Mouse (Mus musculus) urinary bladder, postnatal 36 days (tissue): ENCODE results near the gene Chst3.
A peak's percentile ranks its signal among the peaks of the same experiment; 100 is the strongest.
"Not testable (repeated sequence)": the region's sequence is repeated elsewhere in the genome, so short reads cannot be mapped to it uniquely, and the experiment has no call there.

Experiments
- DNase-seq, 2 experiments: peaks; one replicate each; pipeline ENCODE4 v3.0.0; 2022; ENCODE audit warnings: low spot score in 2 of 2, mixed read lengths in 1 of 2

Chst3 gene

GRCm38 (mm10) chr10:60230321-60231088 is 11.4 kb upstream of the Chst3 start:
- peak; percentile 57 to 62 for DNase-seq

- no peak for DNase-seq
Measured at GRCm38 (mm10) chr10:60229113-60229512, 10.1 kb upstream of the Chst3 start.

GRCm38 (mm10) chr10:60227666-60228065 is 8.6 kb upstream of the Chst3 start:
- DNase-seq: no peak

GRCm38 (mm10) chr10:60224601-60225000 is 5.5 kb upstream of the Chst3 start:
- no peak for DNase-seq

- not testable (repeated sequence) for DNase-seq
Measured at GRCm38 (mm10) chr10:60221571-60222259, 2.7 kb upstream of the Chst3 start.

GRCm38 (mm10) chr10:60220607-60221006 is 1.5 kb upstream of the Chst3 start:
- DNase-seq: no peak

GRCm38 (mm10) chr10:60220042-60220523 is 1.0 kb upstream of the Chst3 start:
- no peak for DNase-seq

- DNase-seq: no peak
Measured at GRCm38 (mm10) chr10:60218033-60218590, 948 bp downstream of the Chst3 start.

- no peak for DNase-seq
Measured at GRCm38 (mm10) chr10:60216331-60217095, 2.5 kb downstream of the Chst3 start.

GRCm38 (mm10) chr10:60215077-60215960 is 3.7 kb downstream of the Chst3 start:
- DNase-seq: no peak

- no peak for DNase-seq
Measured at GRCm38 (mm10) chr10:60212589-60213379, 6.3 kb downstream of the Chst3 start.

- no peak for DNase-seq
Measured at GRCm38 (mm10) chr10:60211501-60212005, 7.5 kb downstream of the Chst3 start.

- DNase-seq: no peak
Measured at GRCm38 (mm10) chr10:60210468-60210867, 8.6 kb downstream of the Chst3 start.

- DNase-seq: peak in 1 of 2 experiments; percentile 28
Measured at GRCm38 (mm10) chr10:60209237-60209636, 9.8 kb downstream of the Chst3 start.

GRCm38 (mm10) chr10:60207166-60207705 is 11.8 kb downstream of the Chst3 start:
- DNase-seq: no peak

GRCm38 (mm10) chr10:60205601-60206241 is 13.3 kb downstream of the Chst3 start:
- no peak for DNase-seq

GRCm38 (mm10) chr10:60202785-60203184 is 16.3 kb downstream of the Chst3 start:
- no peak for DNase-seq

GRCm38 (mm10) chr10:60200996-60201395 is 18.1 kb downstream of the Chst3 start:
- no peak for DNase-seq

GRCm38 (mm10) chr10:60199378-60199777 is 19.7 kb downstream of the Chst3 start:
- DNase-seq: no peak
